Mouse (Mus musculus): ENCODE results near the gene Wasf2.
A peak's percentile ranks its signal among the peaks of the same experiment; 100 is the strongest.

Gene Wasf2

GRCm38 (mm10) chr4:133178305-133178704 lies 48.0 kb downstream of the Wasf2 start:
- DNase-seq: no peak

GRCm38 (mm10) chr4:133179258-133179657 lies 49.0 kb downstream of the Wasf2 start:
- no peak for DNase-seq

- no peak for DNase-seq
These were observed 52.2 kb downstream of the Wasf2 start for GRCm38 (mm10) chr4:133182439-133183033.

GRCm38 (mm10) chr4:133184031-133184897 lies 54.0 kb downstream of the Wasf2 start:
- no peak for DNase-seq

GRCm38 (mm10) chr4:133184898-133185665 lies 54.8 kb downstream of the Wasf2 start:
- peak; percentile 72 for DNase-seq

GRCm38 (mm10) chr4:133185893-133186292 lies 55.6 kb downstream of the Wasf2 start:
- DNase-seq: no peak

- DNase-seq: no peak
These were observed 56.6 kb downstream of the Wasf2 start for GRCm38 (mm10) chr4:133186856-133187255.

GRCm38 (mm10) chr4:133189396-133189795 lies 59.1 kb downstream of the Wasf2 start:
- no peak for DNase-seq

GRCm38 (mm10) chr4:133194482-133194881 lies 64.2 kb downstream of the Wasf2 start:
- DNase-seq: no peak

GRCm38 (mm10) chr4:133195014-133195413 lies 64.7 kb downstream of the Wasf2 start:
- no peak for DNase-seq

GRCm38 (mm10) chr4:133196136-133196535 lies 65.8 kb downstream of the Wasf2 start:
- no peak for DNase-seq

- DNase-seq: no peak
These were observed 66.5 kb downstream of the Wasf2 start for GRCm38 (mm10) chr4:133196852-133197251.

GRCm38 (mm10) chr4:133197355-133197754 lies 67.0 kb downstream of the Wasf2 start:
- DNase-seq: no peak

- DNase-seq: no peak
These were observed 67.5 kb downstream of the Wasf2 start for GRCm38 (mm10) chr4:133197801-133198286.

GRCm38 (mm10) chr4:133198337-133199180 lies 68.3 kb downstream of the Wasf2 start:
- no peak for DNase-seq

- DNase-seq: no peak
These were observed 69.4 kb downstream of the Wasf2 start for GRCm38 (mm10) chr4:133199743-133200142.

- DNase-seq: no peak
These were observed 70.0 kb downstream of the Wasf2 start for GRCm38 (mm10) chr4:133200343-133200742.

GRCm38 (mm10) chr4:133201006-133201771 lies 70.9 kb downstream of the Wasf2 start:
- DNase-seq: no peak

GRCm38 (mm10) chr4:133202254-133202653 lies 71.9 kb downstream of the Wasf2 start:
- DNase-seq: no peak

- DNase-seq: no peak
These were observed 73.3 kb downstream of the Wasf2 start for GRCm38 (mm10) chr4:133203591-133203990.

GRCm38 (mm10) chr4:133204379-133204778 lies 74.1 kb downstream of the Wasf2 start:
- DNase-seq: no peak

- DNase-seq: no peak
These were observed 79.1 kb downstream of the Wasf2 start for GRCm38 (mm10) chr4:133209366-133209765.

Measured in layer of hippocampus, adult 9-11 months (tissue).